Mouse (Mus musculus): ENCODE data around the gene Olfr1263. TPM values are rescaled to one million over a fixed set of nuclear protein-coding genes. Genes with fewer than 3 reads are reported as not detected.

Olfr1263 gene
- total and polyA plus RNA-seq, 2 experiments from 2014 or later, result not detected

DNA sequence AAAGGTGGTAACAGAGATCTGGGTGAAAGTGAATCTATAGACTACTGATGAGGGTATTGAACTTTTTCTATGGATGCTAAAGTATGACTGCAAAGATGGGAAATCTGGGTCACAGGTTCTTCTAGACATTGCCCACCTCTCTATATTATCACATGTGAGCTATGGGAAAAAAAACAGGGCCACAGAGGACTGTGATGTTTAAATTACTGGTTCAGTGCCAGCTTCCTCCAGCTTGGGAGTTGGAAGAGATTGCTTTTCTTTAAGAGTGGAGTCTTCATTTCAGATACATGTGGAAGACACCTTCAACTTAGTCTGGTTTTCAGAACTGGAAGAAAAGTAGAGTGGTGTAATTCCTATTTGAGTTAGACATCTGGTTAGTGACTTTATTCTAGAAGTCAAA lies 23.1 kb downstream of the Olfr1263 start, which contains the start of gene Olfr1265:
Gene Olfr1265 (plus strand): TSS at position 301 of the 400 bp plus-strand sequence.
- ATAC-seq (ENCODE audit: low FRiP score) (no peak), DNase-seq (ENCODE audit: low spot score) (no peak)
- Histone ChIP-seq H3K4me3 (ENCODE audit: low read depth, low read length) (no peak within 1 kb of the TSS), H3K9me3 (ENCODE audit: low read length) (no peaks in the 10 kb centered on the region), H3K4me1 (ENCODE audit: insufficient read depth, low read length) (no peaks in the 10 kb centered on the region), H3K27ac (ENCODE audit: low read depth, low read length) (no peak within 1 kb of the TSS), H3K4me2 (ENCODE audit: low read depth, low read length, poor library complexity, severe bottlenecking) (no peak within 1 kb of the TSS), H3K9ac (replicated peaks; ENCODE audit: low read length, poor library complexity, severe bottlenecking) (no peak within 1 kb of the TSS), H3K36me3 (ENCODE audit: insufficient read depth, low read length) (no peaks in the 10 kb centered on the region), H3K27me3 (ENCODE audit: insufficient read depth, low read length) (no peaks in the 10 kb centered on the region)
- no peak for TF ChIP-seq CTCF (IDR thresholded peaks at IDR 0.05)

DNA sequence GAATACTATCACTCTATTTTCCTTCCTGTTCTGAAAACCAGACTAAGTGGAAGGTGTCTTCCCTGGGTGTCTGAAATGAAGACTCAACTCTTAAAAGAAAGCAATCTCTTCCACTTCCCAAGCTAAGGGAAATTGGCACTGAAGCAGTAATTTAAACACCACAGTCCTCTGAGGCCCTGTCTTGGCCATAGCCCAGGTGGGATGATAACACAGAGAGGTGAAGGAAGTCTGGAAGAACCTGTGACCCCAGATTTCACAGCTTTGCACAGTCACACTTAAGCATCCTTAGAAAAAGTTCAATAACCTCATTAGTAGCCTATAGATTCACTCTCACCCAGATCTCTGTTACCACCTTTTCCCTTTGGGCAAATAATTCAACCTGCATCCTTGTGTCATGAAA lies 51.6 kb downstream of the Olfr1263 start, which contains the start of gene Olfr140:
Gene Olfr140 (minus strand): TSS at position 101 of the 400 bp plus-strand sequence.
- Histone ChIP-seq H3K9me3 (ENCODE audit: low read length) (no peaks in the 10 kb centered on the region), H3K9ac (replicated peaks; ENCODE audit: low read length, poor library complexity, severe bottlenecking) (no peak within 1 kb of the TSS), H3K36me3 (ENCODE audit: insufficient read depth, low read length) (no peaks in the 10 kb centered on the region), H3K4me2 (ENCODE audit: low read depth, low read length, poor library complexity, severe bottlenecking) (no peak within 1 kb of the TSS), H3K4me1 (ENCODE audit: insufficient read depth, low read length) (no peaks in the 10 kb centered on the region), H3K27ac (ENCODE audit: low read depth, low read length) (no peak within 1 kb of the TSS), H3K27me3 (ENCODE audit: insufficient read depth, low read length) (no peaks in the 10 kb centered on the region), H3K4me3 (ENCODE audit: low read depth, low read length) (no peak within 1 kb of the TSS)
- no peak for TF ChIP-seq CTCF (IDR thresholded peaks at IDR 0.05)
- DNase-seq (ENCODE audit: low spot score) (no peak), ATAC-seq (ENCODE audit: low FRiP score) (no peak)

Other genes with a start within 250 kb of the Olfr1263 start
- not detected in 2 replicates for gene Olfr1254, start 218.5 kb upstream of the Olfr1263 start, total RNA-seq (2014; rRNA removed)
- not detected in 2 replicates for gene Olfr1254, start 218.5 kb upstream of the Olfr1263 start, polyA plus RNA-seq (2015; fragmentation: Nextera tagmentation; extraction: Ambion mirVana)
- not detected in 2 replicates for gene Olfr1255, start 200.1 kb upstream of the Olfr1263 start, total RNA-seq (2014; rRNA removed)
- gene Olfr1255, start 200.1 kb upstream of the Olfr1263 start, polyA plus RNA-seq (2015; fragmentation: Nextera tagmentation; extraction: Ambion mirVana), result not detected in 2 replicates
- gene Olfr1256, start 170.6 kb upstream of the Olfr1263 start, total RNA-seq (2014; rRNA removed), result not detected in 2 replicates
- gene Olfr1256, start 170.6 kb upstream of the Olfr1263 start, polyA plus RNA-seq (2015; fragmentation: Nextera tagmentation; extraction: Ambion mirVana), result not detected in 2 replicates
- gene Olfr48, start 163.9 kb upstream of the Olfr1263 start, total RNA-seq (2014; rRNA removed), result 0.05 TPM in 1 of 2 replicates, not detected in the other
- gene Olfr48, start 163.9 kb upstream of the Olfr1263 start, polyA plus RNA-seq (2015; fragmentation: Nextera tagmentation; extraction: Ambion mirVana), result not detected in 2 replicates
- gene Olfr1257, start 133.7 kb upstream of the Olfr1263 start, total RNA-seq (2014; rRNA removed), result not detected in 2 replicates
- gene Olfr1257, start 133.7 kb upstream of the Olfr1263 start, polyA plus RNA-seq (2015; fragmentation: Nextera tagmentation; extraction: Ambion mirVana), result not detected in 2 replicates
- not detected in 2 replicates for gene Olfr1258, start 84.8 kb upstream of the Olfr1263 start, total RNA-seq (2014; rRNA removed)
- gene Olfr1258, start 84.8 kb upstream of the Olfr1263 start, polyA plus RNA-seq (2015; fragmentation: Nextera tagmentation; extraction: Ambion mirVana), result not detected in 2 replicates
- not detected in 2 replicates for gene Olfr1259, start 63.5 kb upstream of the Olfr1263 start, total RNA-seq (2014; rRNA removed)
- gene Olfr1259, start 63.5 kb upstream of the Olfr1263 start, polyA plus RNA-seq (2015; fragmentation: Nextera tagmentation; extraction: Ambion mirVana), result not detected in 2 replicates
- not detected in 2 replicates for gene Olfr1260, start 37.8 kb upstream of the Olfr1263 start, total RNA-seq (2014; rRNA removed)
- gene Olfr1260, start 37.8 kb upstream of the Olfr1263 start, polyA plus RNA-seq (2015; fragmentation: Nextera tagmentation; extraction: Ambion mirVana), result not detected in 2 replicates
- gene Olfr1261, start 20.9 kb upstream of the Olfr1263 start, total RNA-seq (2014; rRNA removed), result not detected in 2 replicates
- not detected in 2 replicates for gene Olfr1261, start 20.9 kb upstream of the Olfr1263 start, polyA plus RNA-seq (2015; fragmentation: Nextera tagmentation; extraction: Ambion mirVana)
- gene Olfr1262, start 12.0 kb upstream of the Olfr1263 start, total RNA-seq (2014; rRNA removed), result not detected in 2 replicates
- gene Olfr1262, start 12.0 kb upstream of the Olfr1263 start, polyA plus RNA-seq (2015; fragmentation: Nextera tagmentation; extraction: Ambion mirVana), result not detected in 2 replicates
- not detected in 2 replicates for gene Olfr1264, start 13.4 kb downstream of the Olfr1263 start, total RNA-seq (2014; rRNA removed)
- gene Olfr1264, start 13.4 kb downstream of the Olfr1263 start, polyA plus RNA-seq (2015; fragmentation: Nextera tagmentation; extraction: Ambion mirVana), result not detected in 2 replicates
- not detected in 2 replicates for gene Olfr1265, start 23.2 kb downstream of the Olfr1263 start, total RNA-seq (2014; rRNA removed)
- not detected in 2 replicates for gene Olfr1265, start 23.2 kb downstream of the Olfr1263 start, polyA plus RNA-seq (2015; fragmentation: Nextera tagmentation; extraction: Ambion mirVana)
- gene Olfr140, start 51.5 kb downstream of the Olfr1263 start, total RNA-seq (2014; rRNA removed), result not detected in 2 replicates
- not detected in 2 replicates for gene Olfr140, start 51.5 kb downstream of the Olfr1263 start, polyA plus RNA-seq (2015; fragmentation: Nextera tagmentation; extraction: Ambion mirVana)
- not detected in 2 replicates for gene Olfr1269, start 109.3 kb downstream of the Olfr1263 start, total RNA-seq (2014; rRNA removed)
- not detected in 2 replicates for gene Olfr1269, start 109.3 kb downstream of the Olfr1263 start, polyA plus RNA-seq (2015; fragmentation: Nextera tagmentation; extraction: Ambion mirVana)
- gene Olfr32, start 130.2 kb downstream of the Olfr1263 start, total RNA-seq (2014; rRNA removed), result not detected in 2 replicates
- gene Olfr32, start 130.2 kb downstream of the Olfr1263 start, polyA plus RNA-seq (2015; fragmentation: Nextera tagmentation; extraction: Ambion mirVana), result not detected in 2 replicates
- gene Olfr1270, start 141.0 kb downstream of the Olfr1263 start, total RNA-seq (2014; rRNA removed), result not detected in 2 replicates
- not detected in 2 replicates for gene Olfr1270, start 141.0 kb downstream of the Olfr1263 start, polyA plus RNA-seq (2015; fragmentation: Nextera tagmentation; extraction: Ambion mirVana)
- gene Olfr1506, start 212.4 kb downstream of the Olfr1263 start, total RNA-seq (2014; rRNA removed), result not detected in 2 replicates
- gene Olfr1506, start 212.4 kb downstream of the Olfr1263 start, polyA plus RNA-seq (2015; fragmentation: Nextera tagmentation; extraction: Ambion mirVana), result not detected in 2 replicates
- gene Olfr142, start 245.5 kb downstream of the Olfr1263 start, total RNA-seq (2014; rRNA removed), result not detected in 2 replicates
- gene Olfr142, start 245.5 kb downstream of the Olfr1263 start, polyA plus RNA-seq (2015; fragmentation: Nextera tagmentation; extraction: Ambion mirVana), result not detected in 2 replicates

All from midbrain, postnatal 0 days (tissue).